ENCODE assay signal across 8 mouse cellular contexts in genomic region chr6:43265363-43266041, GRCm38 (mm10). TPM values are rescaled to one million over a fixed set of nuclear protein-coding genes. Genes with fewer than 3 reads are reported as not detected.
A peak's percentile ranks its signal among the peaks of the same experiment; 100 is the strongest.
DNase-seq lines count a peak whose midpoint lies in the region; ATAC-seq and TF ChIP-seq lines count a peak whose summit lies in the region.

Arhgef5 (plus strand) TSS chr6:43265582.

- H3K4me1 ChIP-seq in ES-E14 (ENCODE audit: control insufficient read depth in 2 of 2, insufficient read depth in 2 of 2, low read length in 2 of 2, poor library complexity in 1 of 2): no peaks in the 10 kb centered on the region
- H3K4me1 ChIP-seq in bone marrow, adult 2 months (ENCODE audit: control insufficient read depth, insufficient read depth, low read length): no peaks in the 10 kb centered on the region
- H3K4me1 ChIP-seq in intestine, embryonic 14.5 days (replicated peaks; ENCODE audit: control insufficient read depth, insufficient read depth, low read length): peaks cover 3% of the 10 kb centered on the region; the same call in 1 of the 2 replicates
- no peaks in the 10 kb centered on the region for H3K4me1 ChIP-seq in liver, embryonic 15.5 days (replicated peaks)
- peaks cover 8% of the 10 kb centered on the region; the same call in 1 of the 2 replicates for H3K4me1 ChIP-seq in neural tube, embryonic 12.5 days

- ATAC-seq in intestine, embryonic 14.5 days (replicated peaks; ENCODE audit: low FRiP score, low TSS enrichment, low read depth): peak; percentile 92
- ATAC-seq in liver, embryonic 15.5 days (ENCODE audit: insufficient read depth): peak; percentile 74
- peak; percentile 77 for ATAC-seq in neural tube, embryonic 12.5 days (ENCODE audit: low FRiP score, low read depth)

- in situ Hi-C loops in ES-E14 (cut with MboI; ENCODE audit: low sequenced_read_pairs in 2 of 2, unreplicated experiment in 2 of 2): no loop called here

- H3K27me3 ChIP-seq in intestine, embryonic 14.5 days (replicated peaks; ENCODE audit: control insufficient read depth, insufficient read depth, low read length): no peaks in the 10 kb centered on the region
- peaks cover 29% of the 10 kb centered on the region for H3K27me3 ChIP-seq in liver, embryonic 15.5 days
- peaks cover 34% of the 10 kb centered on the region for H3K27me3 ChIP-seq in neural tube, embryonic 12.5 days (replicated peaks)

- peak within 1 kb of the TSS; percentile 64 to 69 for H3K4me3 ChIP-seq in ES-E14 (ENCODE audit: insufficient read depth in 1 of 2, low read depth in 1 of 2, low read length in 2 of 2, poor library complexity in 1 of 2, severe bottlenecking in 1 of 2)
- H3K4me3 ChIP-seq in bone marrow, adult 2 months (replicated peaks; ENCODE audit: control insufficient read depth, low read depth, low read length): peak within 1 kb of the TSS; percentile 30
- H3K4me3 ChIP-seq in intestine, embryonic 14.5 days (ENCODE audit: low read depth, low read length): peak within 1 kb of the TSS; percentile 68
- peak within 1 kb of the TSS; percentile 55 for H3K4me3 ChIP-seq in liver, embryonic 15.5 days (replicated peaks)
- H3K4me3 ChIP-seq in neural tube, embryonic 12.5 days: peak within 1 kb of the TSS; percentile 50

- no peak for TF ChIP-seq POLR2A in bone marrow, adult 2 months (IDR thresholded peaks at IDR 0.05; ENCODE audit: borderline replicate concordance, control insufficient read depth, low read depth, low read length)

- TF ChIP-seq CTCF in bone marrow, adult 2 months (IDR thresholded peaks at IDR 0.05; ENCODE audit: control insufficient read depth, insufficient read depth, low read length): no peak

- H3K36me3 ChIP-seq in ES-E14 (ENCODE audit: control insufficient read depth, insufficient read depth, low read length, poor library complexity, severe bottlenecking): no peaks in the 10 kb centered on the region
- 0 out of 2 replicates have a peak, but pooled peaks cover 3% of the 10 kb centered on the region for H3K36me3 ChIP-seq in intestine, embryonic 14.5 days (ENCODE audit: control insufficient read depth, insufficient read depth, low read length)
- no peaks in the 10 kb centered on the region for H3K36me3 ChIP-seq in liver, embryonic 15.5 days (replicated peaks)
- H3K36me3 ChIP-seq in neural tube, embryonic 12.5 days: no peaks in the 10 kb centered on the region

- no peaks in the 10 kb centered on the region for H3K9me3 ChIP-seq in ES-E14 (ENCODE audit: control insufficient read depth, insufficient read depth, low read depth, low read length)
- no peaks in the 10 kb centered on the region for H3K9me3 ChIP-seq in intestine, embryonic 14.5 days (ENCODE audit: control insufficient read depth, low read length)
- H3K9me3 ChIP-seq in liver, embryonic 15.5 days (replicated peaks): no peaks in the 10 kb centered on the region
- H3K9me3 ChIP-seq in neural tube, embryonic 12.5 days: no peaks in the 10 kb centered on the region

- H3K9ac ChIP-seq in ES-E14 (ENCODE audit: insufficient read depth, low read depth, low read length, poor library complexity, severe bottlenecking): peak within 1 kb of the TSS; percentile 68
- peak within 1 kb of the TSS; percentile 84 for H3K9ac ChIP-seq in intestine, embryonic 14.5 days (ENCODE audit: low read length)
- H3K9ac ChIP-seq in liver, embryonic 15.5 days: peak within 1 kb of the TSS; percentile 27; the same call in 1 of the 2 replicates
- H3K9ac ChIP-seq in neural tube, embryonic 12.5 days: peak within 1 kb of the TSS; percentile 45

- intact Hi-C loops in left cerebral cortex, postnatal 36 days (cut with DNase I): no loop called here

- H3K27ac ChIP-seq in ES-E14 (ENCODE audit: insufficient read depth, low read depth, low read length, poor library complexity, severe bottlenecking): no peak within 1 kb of the TSS
- H3K27ac ChIP-seq in bone marrow, adult 2 months (ENCODE audit: control insufficient read depth, insufficient read depth, low read depth, low read length, poor library complexity): no peak within 1 kb of the TSS; the same call in 1 of the 2 replicates
- H3K27ac ChIP-seq in intestine, embryonic 14.5 days (ENCODE audit: low read depth): peak within 1 kb of the TSS; percentile 58
- H3K27ac ChIP-seq in liver, embryonic 15.5 days (replicated peaks): no peak within 1 kb of the TSS
- no peak within 1 kb of the TSS for H3K27ac ChIP-seq in neural tube, embryonic 12.5 days

- no peak for DNase-seq in ES-E14 (ENCODE audit: low read depth, low spot score)
- no peak for DNase-seq in gonadal fat pad, adult 2 months (ENCODE audit: low read depth)
- DNase-seq in intestine, embryonic 14.5 days (ENCODE audit: low spot score): peak; percentile 87
- DNase-seq in urinary bladder, adult 18-20 months (ENCODE audit: low spot score in 2 of 2): peak; percentile 76 to 87
- no peak for DNase-seq in left cerebral cortex, postnatal 36 days (ENCODE audit: low spot score in 2 of 2)

- 1% methylated on average over 48 of the region's 48 CpGs for WGBS in bone marrow, adult 2 months
- under 1% methylated on average over 43 of the region's 48 CpGs for WGBS in intestine, embryonic 14.5 days
- under 1% methylated on average over 48 of the region's 48 CpGs for WGBS in liver, embryonic 15.5 days (ENCODE audit: insufficient replicate concordance)
- 2% methylated on average over 48 of the region's 48 CpGs for WGBS in neural tube, embryonic 12.5 days

- H3K4me2 ChIP-seq in intestine, embryonic 14.5 days (ENCODE audit: low read length): peak within 1 kb of the TSS; percentile 82
- H3K4me2 ChIP-seq in liver, embryonic 15.5 days: peak within 1 kb of the TSS; percentile 62
- peak within 1 kb of the TSS; percentile 92 for H3K4me2 ChIP-seq in neural tube, embryonic 12.5 days (replicated peaks)

TF ChIP-seq in ES-E14, 5 proteins besides CTCF, POLR2A, EP300 and RAD21:
- no peak for TF ChIP-seq HCFC1 (IDR thresholded peaks at IDR 0.05; ENCODE audit: borderline replicate concordance, insufficient read depth, low read length)

RNA-seq across cellular contexts. Expression of gene Arhgef5, which starts in this region (rescaled TPM):
- 7.2 and 10.1 TPM in 2 replicates for total RNA-seq in ES-E14 (2012; rRNA removed)
- 2.0 and 2.5 TPM in 2 replicates for polyA plus RNA-seq in bone marrow, adult 2 months (2011; ENCODE audit: insufficient read depth, insufficient read length, low replicate concordance, missing spikeins)
- polyA plus RNA-seq in gonadal fat pad, adult 2 months (2012; rRNA removed): 31.2 and 36.5 TPM in 2 replicates
- polyA plus RNA-seq in intestine, embryonic 14.5 days (2014; fragmentation: Nextera tagmentation; extraction: Ambion mirVana): 17.3 and 20.3 TPM in 2 replicates
- 2.0 and 2.7 TPM in 2 replicates for polyA plus RNA-seq in liver, embryonic 15.5 days (2015; fragmentation: Nextera tagmentation; extraction: Ambion mirVana)
- polyA plus RNA-seq in neural tube, embryonic 12.5 days (2016; fragmentation: Nextera tagmentation; extraction: Ambion mirVana): 3.3 and 3.4 TPM in 2 replicates
- 1 to 10 TPM; 1.4 to 2.9 TPM for total RNA-seq in left cerebral cortex, postnatal 36 days (2021)

Comparison
In these comparisons a context has a peak if more than half of its experiments do, and no peak if none do; other contexts are left out.
1. DNase-seq: peak in intestine, embryonic 14.5 days (single experiment) and urinary bladder, adult 18-20 months (2 of 2); none in ES-E14 (single experiment), gonadal fat pad, adult 2 months (single experiment) and left cerebral cortex, postnatal 36 days (0 of 2).
2. H3K9ac ChIP-seq: peak in every context shown above with its lines; median percentile 84 in intestine, embryonic 14.5 days; 68 in ES-E14; 45 in neural tube, embryonic 12.5 days; 27 in liver, embryonic 15.5 days.
3. Peak in every context shown above with its lines, with median percentiles within 50 percentile points of each other: H3K4me3 ChIP-seq, ATAC-seq and H3K4me2 ChIP-seq.